Mouse (Mus musculus) splenic B cell, adult 2 months (primary cell): Measurements from ENCODE around the gene Chrm4.

Source experiments
- DNase-seq: peaks from one replicate; pipeline ENCODE4 v3.0.0-alpha.2; 2011; ENCODE audit warnings: low read depth, low spot score
- H3K27me3 ChIP-seq: 2 replicates; pipeline ENCODE4 v1.6.1; 2012; ENCODE audit warnings: mild to moderate bottlenecking, low read length, moderate library complexity, mixed read lengths; ENCODE audit not compliant: control insufficient read depth, poor library complexity, insufficient read depth, severe bottlenecking
- H3K36me3 ChIP-seq: 2 replicates; pipeline ENCODE4 v1.6.1; 2012; ENCODE audit warnings: mild to moderate bottlenecking, low read length, moderate library complexity, mixed read lengths; ENCODE audit not compliant: control insufficient read depth, poor library complexity, insufficient read depth, severe bottlenecking

Chrm4 gene

GRCm38 (mm10) chr2:91913328-91914110, 13.5 kb upstream of the Chrm4 start:
- no peak for DNase-seq
- Histone ChIP-seq H3K27me3 (no peaks in the 10 kb centered on the region), H3K36me3 (peaks cover 4% of the 10 kb centered on the region)

GRCm38 (mm10) chr2:91916346-91916977, 10.6 kb upstream of the Chrm4 start:
- H3K27me3 ChIP-seq: no peaks in the 10 kb centered on the region
- DNase-seq: no peak
- peaks cover 2% of the 10 kb centered on the region for H3K36me3 ChIP-seq

DNA sequence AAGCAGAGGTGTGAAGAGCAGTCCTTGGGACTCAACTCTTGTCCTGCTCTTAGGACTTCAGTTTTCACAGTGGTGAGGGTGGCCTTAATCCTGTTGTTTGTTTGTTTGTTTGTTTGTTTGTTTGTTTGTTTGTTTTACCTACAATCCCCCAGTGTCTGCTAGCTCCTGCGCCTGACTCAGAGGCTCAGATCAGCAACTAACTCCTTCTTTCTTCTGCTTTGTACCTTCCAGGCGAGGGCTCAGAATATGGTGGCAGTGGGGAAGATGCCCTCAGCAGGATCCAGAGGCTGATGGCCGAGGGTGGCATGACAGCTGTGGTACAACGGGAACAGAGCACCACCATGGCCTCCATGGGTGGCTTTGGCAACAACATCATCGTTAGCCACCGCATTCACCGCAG, 10.0 kb upstream of the Chrm4 start:
- H3K36me3 ChIP-seq: peaks cover 2% of the 10 kb centered on the region
- no peak for DNase-seq
- no peaks in the 10 kb centered on the region for H3K27me3 ChIP-seq

GRCm38 (mm10) chr2:91920130-91920529, 6.9 kb upstream of the Chrm4 start:
- no peak for DNase-seq
- no peaks in the 10 kb centered on the region; the same call in 1 of the 2 replicates for H3K27me3 ChIP-seq
- peaks cover 2% of the 10 kb centered on the region; the same call in 1 of the 2 replicates for H3K36me3 ChIP-seq

- H3K36me3 ChIP-seq: peaks cover 2% of the 10 kb centered on the region; the same call in 1 of the 2 replicates
- H3K27me3 ChIP-seq: no peaks in the 10 kb centered on the region; the same call in 1 of the 2 replicates
- DNase-seq: peak; percentile 62
These were observed 5.8 kb upstream of the Chrm4 start for GRCm38 (mm10) chr2:91921181-91921789.

GRCm38 (mm10) chr2:91921790-91922570, 5.1 kb upstream of the Chrm4 start:
- no peaks in the 10 kb centered on the region; the same call in 1 of the 2 replicates for H3K27me3 ChIP-seq
- peaks cover 2% of the 10 kb centered on the region; the same call in 1 of the 2 replicates for H3K36me3 ChIP-seq
- peak; percentile 67 for DNase-seq

- no peaks in the 10 kb centered on the region for H3K36me3 ChIP-seq
- H3K27me3 ChIP-seq: no peaks in the 10 kb centered on the region; the same call in 1 of the 2 replicates
- DNase-seq: no peak
These were observed 4.2 kb upstream of the Chrm4 start for GRCm38 (mm10) chr2:91922586-91923414.

GRCm38 (mm10) chr2:91923415-91924337, 3.4 kb upstream of the Chrm4 start:
- no peaks in the 10 kb centered on the region; the same call in 1 of the 2 replicates for H3K27me3 ChIP-seq
- H3K36me3 ChIP-seq: no peaks in the 10 kb centered on the region
- peak; percentile 83 for DNase-seq

DNA sequence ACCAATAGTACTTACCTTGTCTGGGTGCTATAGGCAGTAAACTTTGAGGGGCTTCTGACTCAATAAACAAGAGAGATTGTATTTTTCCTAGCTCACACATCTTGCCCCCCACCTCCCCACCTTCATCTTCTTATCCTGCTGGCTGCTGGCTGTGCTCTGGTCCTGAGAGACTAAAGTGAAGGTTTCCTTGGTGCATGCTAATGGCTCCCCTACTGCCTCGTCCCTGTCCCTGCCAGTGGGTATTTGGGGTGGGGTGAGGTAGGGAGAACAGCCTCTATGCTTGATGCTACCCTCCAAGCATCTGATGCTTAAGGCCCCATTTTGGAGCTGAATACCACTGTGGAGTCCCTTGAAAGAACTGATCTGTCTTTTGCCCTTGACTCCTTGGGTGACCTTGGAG, 2.3 kb upstream of the Chrm4 start:
- no peaks in the 10 kb centered on the region; the same call in 1 of the 2 replicates for H3K27me3 ChIP-seq
- no peaks in the 10 kb centered on the region for H3K36me3 ChIP-seq
- no peak for DNase-seq

- DNase-seq: no peak
- Histone ChIP-seq H3K27me3 (no peaks in the 10 kb centered on the region; the same call in 1 of the 2 replicates), H3K36me3 (no peaks in the 10 kb centered on the region)
These were observed 1.6 kb upstream of the Chrm4 start for GRCm38 (mm10) chr2:91925442-91925841.

GRCm38 (mm10) chr2:91927826-91928533, 931 bp downstream of the Chrm4 start:
- H3K27me3 ChIP-seq: no peaks in the 10 kb centered on the region; the same call in 1 of the 2 replicates
- peaks cover under 1% of the 10 kb centered on the region for H3K36me3 ChIP-seq
- peak; percentile 84 for DNase-seq

GRCm38 (mm10) chr2:91928534-91929350, 1.7 kb downstream of the Chrm4 start:
- DNase-seq: no peak
- H3K27me3 ChIP-seq: no peaks in the 10 kb centered on the region; the same call in 1 of the 2 replicates
- H3K36me3 ChIP-seq: peaks cover 6% of the 10 kb centered on the region
